Mouse (Mus musculus) gastrocnemius, postnatal 4 days (tissue): ENCODE measurements around the gene Atxn7l2. TPM values are rescaled to one million over a fixed set of nuclear protein-coding genes. Genes with fewer than 3 reads are reported as not detected.

Experiments used
- DNase-seq, 2 experiments: peaks; one replicate each; pipeline ENCODE4 v3.0.0; 2021 to 2022; ENCODE audit warnings: low spot score in 2 of 2, mixed read lengths in 2 of 2
- total RNA-seq, 2 experiments: library from RNA; stranded (reverse); gene quantifications; 2 replicates each; pipeline ENCODE4 v1.2.3; 2021

Atxn7l2 gene
- total RNA-seq, 2 experiments from 2014 or later = 16.4 to 27.7 TPM

DNA sequence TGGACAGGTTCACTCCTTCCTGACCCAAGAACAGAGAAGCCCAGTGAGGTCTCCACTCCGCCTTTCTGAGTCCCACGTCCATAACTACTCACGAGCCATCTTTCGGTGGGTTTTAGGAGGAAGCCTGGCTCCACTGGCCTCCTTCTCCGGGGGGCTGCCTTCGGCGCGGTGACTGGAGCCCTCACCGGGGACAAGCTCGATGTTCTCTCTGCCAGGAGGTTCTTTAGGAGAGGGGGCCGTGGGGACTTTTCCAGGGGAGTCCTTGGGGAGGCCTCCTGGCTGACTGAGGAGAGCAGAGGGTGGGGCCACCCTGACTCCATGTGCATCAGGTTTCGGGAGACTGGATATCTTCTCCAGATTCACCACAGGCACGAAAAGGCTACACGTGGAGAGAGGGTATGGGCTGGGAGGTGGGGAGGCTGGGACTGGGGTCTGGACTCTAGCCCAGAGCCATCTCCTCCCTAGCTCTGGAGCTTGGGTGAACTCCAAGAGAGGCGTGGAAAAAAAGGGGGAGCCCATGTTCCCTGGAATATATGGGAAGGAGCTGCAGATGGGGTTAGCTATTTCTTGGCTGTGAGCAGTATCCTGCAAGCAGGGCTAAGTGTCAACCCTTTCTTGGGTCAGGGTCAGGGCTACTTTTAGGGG lies 3.9 kb downstream of the Atxn7l2 start:
- DNase-seq = peak in 1 of 2 experiments; percentile 57

GRCm38 (mm10) chr3:108205601-108206000 lies 5.1 kb downstream of the Atxn7l2 start:
- peak in 1 of 2 experiments; percentile 6 for DNase-seq

- DNase-seq = peak in 1 of 2 experiments; percentile 9
These were observed 6.3 kb downstream of the Atxn7l2 start for GRCm38 (mm10) chr3:108204470-108204869.

- DNase-seq = peak in 1 of 2 experiments; percentile 81
These were observed 7.0 kb downstream of the Atxn7l2 start for GRCm38 (mm10) chr3:108203621-108204325.

DNA sequence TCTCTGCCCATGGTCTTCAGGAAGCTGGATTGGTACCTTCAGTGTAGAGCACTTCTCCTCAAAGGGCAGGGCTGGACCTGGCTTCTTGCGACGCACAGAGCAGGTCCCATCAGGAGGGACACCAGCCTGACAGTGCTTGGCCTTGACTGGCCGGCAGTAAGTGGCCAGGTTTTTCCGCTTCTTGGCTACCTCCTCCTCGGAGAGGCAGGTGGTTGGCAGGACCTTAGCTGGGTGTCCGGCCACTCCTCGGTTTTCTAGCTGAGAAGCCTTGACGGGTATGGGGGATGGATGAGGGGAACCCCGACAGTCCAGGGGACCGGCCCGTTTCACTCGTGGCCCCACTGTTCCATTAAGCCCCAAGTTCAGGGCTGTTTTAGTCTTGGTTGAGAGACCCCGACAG lies 7.5 kb downstream of the Atxn7l2 start:
- DNase-seq = no peak

DNA sequence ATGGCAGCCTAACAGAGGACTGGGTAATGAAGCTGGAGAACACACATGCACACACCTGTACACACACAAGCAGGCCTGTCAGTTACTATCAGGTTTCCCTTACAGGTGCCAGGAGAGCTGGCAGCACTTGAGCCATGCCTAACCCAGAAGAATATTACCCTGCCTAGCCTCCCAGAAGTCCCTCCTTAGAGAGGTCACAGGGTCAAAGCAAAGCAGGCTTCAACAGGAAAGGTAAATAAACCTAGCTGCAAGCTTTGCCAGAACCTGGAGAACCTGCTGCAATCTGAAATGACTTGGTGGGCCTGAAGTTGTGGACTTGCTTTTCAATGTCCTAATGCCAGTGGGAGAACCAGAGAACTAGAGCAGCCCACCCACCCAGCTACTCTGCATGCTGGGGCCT lies 8.2 kb downstream of the Atxn7l2 start:
- DNase-seq = no peak

DNA sequence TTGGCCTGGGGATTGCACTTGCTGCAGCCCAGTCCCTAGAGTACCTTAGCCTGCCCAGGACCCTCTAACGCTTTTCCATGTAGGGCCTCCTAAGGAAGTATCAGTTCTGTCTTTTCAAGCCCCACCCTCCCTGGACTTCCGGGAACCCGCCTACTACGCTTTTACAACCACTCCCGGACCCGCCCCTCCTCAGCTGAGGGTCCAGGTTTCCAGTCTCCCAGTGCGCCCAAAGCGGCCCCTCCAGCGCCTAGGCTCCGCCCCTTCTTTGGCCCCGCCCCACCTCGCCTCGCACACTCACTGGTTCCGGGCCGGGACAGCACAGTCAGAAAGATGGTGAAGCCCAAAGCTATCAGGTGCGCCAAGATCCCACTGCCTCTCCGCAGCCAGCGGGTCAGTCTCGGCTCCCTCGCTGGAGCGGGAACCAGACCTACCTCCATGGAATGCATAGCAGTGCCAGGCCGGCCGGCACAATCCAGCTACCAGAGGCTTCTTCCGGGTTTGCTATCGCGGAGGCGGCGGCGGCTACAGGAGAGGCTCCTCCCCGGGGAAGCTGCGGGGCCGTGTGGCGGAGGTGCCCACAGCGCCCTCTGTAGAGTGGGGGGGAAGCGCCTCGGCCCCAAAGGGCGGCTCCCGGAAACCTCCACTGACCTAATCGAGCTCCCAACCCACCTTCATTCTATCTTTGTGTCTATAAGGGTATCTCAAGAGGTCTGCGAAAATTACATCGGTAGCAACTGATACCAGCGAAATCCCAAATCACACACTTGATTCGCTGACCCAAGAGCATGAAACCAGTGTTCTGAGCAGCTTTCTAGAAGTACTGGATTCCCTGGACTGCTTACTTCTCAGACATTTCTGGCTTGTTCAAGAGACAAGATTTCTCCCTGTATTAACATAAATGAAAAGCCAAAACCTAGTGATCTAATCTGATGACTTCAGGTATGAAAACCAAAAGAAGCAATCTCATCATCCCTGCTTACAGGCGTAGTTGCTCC lies 10.1 kb downstream of the Atxn7l2 start, which contains the start of gene Cyb561d1:
Cyb561d1 (minus strand) TSS at position 884 of the 995 bp plus-strand sequence.
- DNase-seq = peak; percentile 88 to 92

GRCm38 (mm10) chr3:108199231-108199630 lies 11.5 kb downstream of the Atxn7l2 start:
- DNase-seq = peak in 1 of 2 experiments; percentile 7

DNA sequence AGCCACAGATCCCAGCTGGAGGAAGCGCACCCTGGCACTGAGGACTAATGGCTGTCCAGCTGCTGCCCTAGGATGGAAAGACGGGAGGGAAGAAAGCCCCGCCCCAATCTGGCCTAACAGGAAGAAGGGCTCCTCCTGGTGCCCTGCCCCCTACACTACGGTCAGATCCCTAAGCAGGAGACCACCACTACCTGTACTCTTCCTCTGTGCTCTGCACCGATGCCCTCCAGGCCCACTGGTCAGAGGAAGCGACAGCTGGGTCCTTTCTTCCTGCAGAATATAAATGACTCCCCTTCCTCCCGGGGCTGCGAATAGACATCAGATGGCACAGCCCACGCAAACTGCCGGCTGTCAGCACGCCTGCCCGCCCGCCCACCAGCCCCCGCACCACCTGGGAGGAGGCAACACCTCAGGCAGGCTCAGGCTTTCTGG lies 13.7 kb downstream of the Atxn7l2 start:
- peak in 1 of 2 experiments; percentile 67 for DNase-seq

- DNase-seq = no peak
These were observed 14.7 kb downstream of the Atxn7l2 start for GRCm38 (mm10) chr3:108195941-108196590.

- no peak for DNase-seq
These were observed 15.4 kb downstream of the Atxn7l2 start for GRCm38 (mm10) chr3:108195287-108195686.

DNA sequence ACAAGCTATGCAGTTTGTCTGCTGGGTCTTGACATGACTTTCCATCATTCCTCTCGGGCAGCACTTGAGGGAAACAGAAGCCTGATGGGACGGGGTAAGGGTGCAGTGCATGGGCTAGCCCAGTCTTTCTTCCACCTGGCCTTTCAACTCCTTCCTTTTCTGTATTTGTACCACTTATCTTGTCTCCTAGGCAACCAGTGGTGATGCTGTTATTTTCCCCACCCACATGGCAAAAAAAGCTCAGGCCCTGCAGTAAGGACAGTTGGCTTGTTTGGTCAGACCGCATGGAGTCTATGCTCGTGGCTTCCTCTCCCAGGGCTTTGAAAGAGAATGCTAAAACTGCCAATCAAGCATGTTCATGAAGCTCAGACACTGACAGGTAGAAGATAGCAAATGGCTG lies 17.0 kb downstream of the Atxn7l2 start:
- no peak for DNase-seq

GRCm38 (mm10) chr3:108189897-108190296 lies 20.8 kb downstream of the Atxn7l2 start:
- DNase-seq = no peak

GRCm38 (mm10) chr3:108188716-108189490 lies 21.8 kb downstream of the Atxn7l2 start:
- no peak for DNase-seq

- peak in 1 of 2 experiments; percentile 48 for DNase-seq
These were observed 23.5 kb downstream of the Atxn7l2 start for GRCm38 (mm10) chr3:108187111-108187795.

GRCm38 (mm10) chr3:108186098-108187047 lies 24.4 kb downstream of the Atxn7l2 start, which contains the start of gene Amigo1:
Gene Amigo1, plus strand, starts transcription at chr3:108186335.
- DNase-seq = peak in 1 of 2 experiments; percentile 57

DNA sequence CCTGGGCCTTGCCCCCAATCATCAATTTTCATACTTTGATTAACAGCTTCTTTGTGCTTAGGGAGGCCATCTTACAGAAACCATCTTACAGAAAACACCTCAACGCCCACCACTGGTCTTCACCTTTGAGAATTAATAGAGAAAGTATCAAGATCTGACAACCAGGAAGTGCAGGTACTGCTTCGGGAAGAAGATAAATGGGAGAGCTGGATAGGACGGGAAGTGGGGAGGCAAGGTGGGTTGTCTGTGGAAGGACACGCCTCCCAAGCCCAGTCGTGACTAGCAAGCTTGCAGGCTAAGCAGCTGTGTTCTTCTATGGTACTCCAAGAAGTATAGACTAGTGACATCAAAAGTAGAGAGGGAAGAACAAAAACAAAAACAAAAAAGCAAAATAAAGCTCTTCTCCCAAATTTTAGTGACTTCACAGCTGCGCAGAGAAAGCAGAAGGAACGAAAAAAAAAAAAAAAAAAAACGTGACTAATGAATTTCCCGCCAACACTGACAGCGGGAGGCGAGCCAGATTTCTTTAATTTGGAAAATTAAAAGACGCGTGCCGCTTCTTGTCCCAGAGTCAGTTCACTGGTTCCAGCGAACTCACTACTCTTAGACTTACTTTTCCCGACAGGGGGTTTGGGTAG lies 25.2 kb downstream of the Atxn7l2 start:
- DNase-seq = peak in 1 of 2 experiments; percentile 6
